Mouse (Mus musculus): ENCODE results near the gene Ppp4r1. TPM values are rescaled to one million over a fixed set of nuclear protein-coding genes. Genes with fewer than 3 reads are reported as not detected.
A peak's percentile ranks its signal among the peaks of the same experiment; 100 is the strongest.

Gene Ppp4r1
- polyA plus RNA-seq, 1 experiment from 2014 or later = 9.4 TPM

GRCm38 (mm10) chr17:65850487-65850886, 68.1 kb downstream of the Ppp4r1 start:
- Histone ChIP-seq H3K4me2 (ENCODE audit: low read depth, low read length) (no peak overlapping the region), H3K4me3 (ENCODE audit: low read depth, low read length) (no peak overlapping the region), H3K27me3 (ENCODE audit: control insufficient read depth, insufficient read depth, low read depth, low read length) (no peaks in the 10 kb centered on the region), H3K9me3 (replicated peaks; ENCODE audit: control insufficient read depth, low read length) (no peaks in the 10 kb centered on the region), H3K36me3 (ENCODE audit: control insufficient read depth, insufficient read depth) (peaks cover 29% of the 10 kb centered on the region), H3K27ac (ENCODE audit: low read length) (no peak overlapping the region), H3K9ac (ENCODE audit: low read depth, low read length) (no peak overlapping the region), H3K4me1 (ENCODE audit: control insufficient read depth, low read depth, low read length) (no peaks in the 10 kb centered on the region)
- 90% methylated on average over 17 of the region's 17 CpGs for WGBS (ENCODE audit: insufficient replicate concordance)
- no peak for ATAC-seq (ENCODE audit: low read depth)

GRCm38 (mm10) chr17:65851749-65852148, 69.4 kb downstream of the Ppp4r1 start:
- Histone ChIP-seq H3K27me3 (ENCODE audit: control insufficient read depth, insufficient read depth, low read depth, low read length) (no peaks in the 10 kb centered on the region), H3K27ac (ENCODE audit: low read length) (no peak overlapping the region), H3K36me3 (ENCODE audit: control insufficient read depth, insufficient read depth) (peaks cover 42% of the 10 kb centered on the region), H3K4me2 (ENCODE audit: low read depth, low read length) (no peak overlapping the region), H3K4me3 (ENCODE audit: low read depth, low read length) (no peak overlapping the region), H3K9me3 (replicated peaks; ENCODE audit: control insufficient read depth, low read length) (no peaks in the 10 kb centered on the region), H3K4me1 (ENCODE audit: control insufficient read depth, low read depth, low read length) (no peaks in the 10 kb centered on the region), H3K9ac (ENCODE audit: low read depth, low read length) (no peak overlapping the region)
- no peak for ATAC-seq (ENCODE audit: low read depth)
- 82% methylated on average over 6 of the region's 6 CpGs for WGBS (ENCODE audit: insufficient replicate concordance)

- Histone ChIP-seq H3K9me3 (replicated peaks; ENCODE audit: control insufficient read depth, low read length) (no peaks in the 10 kb centered on the region), H3K4me2 (ENCODE audit: low read depth, low read length) (no peak overlapping the region), H3K9ac (ENCODE audit: low read depth, low read length) (no peak overlapping the region), H3K27me3 (ENCODE audit: control insufficient read depth, insufficient read depth, low read depth, low read length) (no peaks in the 10 kb centered on the region), H3K27ac (ENCODE audit: low read length) (peak overlapping the region; percentile 48), H3K4me3 (ENCODE audit: low read depth, low read length) (no peak overlapping the region), H3K36me3 (ENCODE audit: control insufficient read depth, insufficient read depth) (peaks cover 45% of the 10 kb centered on the region), H3K4me1 (ENCODE audit: control insufficient read depth, low read depth, low read length) (no peaks in the 10 kb centered on the region)
- 74% methylated on average over 6 of the region's 6 CpGs for WGBS (ENCODE audit: insufficient replicate concordance)
- no peak for ATAC-seq (ENCODE audit: low read depth)
Observed at GRCm38 (mm10) chr17:65853326-65853725, 71.0 kb downstream of the Ppp4r1 start.

- no peak for ATAC-seq (ENCODE audit: low read depth)
- 73% methylated on average over 4 of the region's 4 CpGs for WGBS (ENCODE audit: insufficient replicate concordance)
- H3K4me3 ChIP-seq (ENCODE audit: low read depth, low read length) = no peak overlapping the region
- no peak overlapping the region for H3K4me2 ChIP-seq (ENCODE audit: low read depth, low read length)
- peak overlapping the region; percentile 39; the same call in 1 of the 2 replicates for H3K27ac ChIP-seq (ENCODE audit: low read length)
- H3K9ac ChIP-seq (ENCODE audit: low read depth, low read length) = no peak overlapping the region
- H3K4me1 ChIP-seq (ENCODE audit: control insufficient read depth, low read depth, low read length) = no peaks in the 10 kb centered on the region
- no peaks in the 10 kb centered on the region for H3K27me3 ChIP-seq (ENCODE audit: control insufficient read depth, insufficient read depth, low read depth, low read length)
- H3K36me3 ChIP-seq (ENCODE audit: control insufficient read depth, insufficient read depth) = peaks cover 43% of the 10 kb centered on the region
- no peaks in the 10 kb centered on the region for H3K9me3 ChIP-seq (replicated peaks; ENCODE audit: control insufficient read depth, low read length)
Observed at GRCm38 (mm10) chr17:65854006-65854405, 71.6 kb downstream of the Ppp4r1 start.

- ATAC-seq (ENCODE audit: low read depth) = peak; percentile 53
- WGBS (ENCODE audit: insufficient replicate concordance) = 17% methylated on average over 4 of the region's 4 CpGs
- H3K9ac ChIP-seq (ENCODE audit: low read depth, low read length) = no peak overlapping the region
- H3K4me3 ChIP-seq (ENCODE audit: low read depth, low read length) = no peak overlapping the region
- no peaks in the 10 kb centered on the region for H3K9me3 ChIP-seq (replicated peaks; ENCODE audit: control insufficient read depth, low read length)
- no peak overlapping the region for H3K27ac ChIP-seq (ENCODE audit: low read length)
- peaks cover 22% of the 10 kb centered on the region for H3K36me3 ChIP-seq (ENCODE audit: control insufficient read depth, insufficient read depth)
- H3K4me2 ChIP-seq (ENCODE audit: low read depth, low read length) = no peak overlapping the region
- no peaks in the 10 kb centered on the region for H3K4me1 ChIP-seq (ENCODE audit: control insufficient read depth, low read depth, low read length)
- H3K27me3 ChIP-seq (ENCODE audit: control insufficient read depth, insufficient read depth, low read depth, low read length) = no peaks in the 10 kb centered on the region
Observed at GRCm38 (mm10) chr17:65857617-65858016, 75.2 kb downstream of the Ppp4r1 start.

- H3K4me1 ChIP-seq (ENCODE audit: control insufficient read depth, low read depth, low read length) = no peaks in the 10 kb centered on the region; the same call in 1 of the 2 replicates
- no peak overlapping the region for H3K9ac ChIP-seq (ENCODE audit: low read depth, low read length)
- ATAC-seq (ENCODE audit: low read depth) = no peak
- H3K9me3 ChIP-seq (replicated peaks; ENCODE audit: control insufficient read depth, low read length) = no peaks in the 10 kb centered on the region
- H3K4me2 ChIP-seq (ENCODE audit: low read depth, low read length) = no peak overlapping the region
- H3K27ac ChIP-seq (ENCODE audit: low read length) = no peak overlapping the region
- WGBS (ENCODE audit: insufficient replicate concordance) = 42% methylated on average over 4 of the region's 4 CpGs
- H3K4me3 ChIP-seq (ENCODE audit: low read depth, low read length) = no peak overlapping the region
- H3K27me3 ChIP-seq (ENCODE audit: control insufficient read depth, insufficient read depth, low read depth, low read length) = no peaks in the 10 kb centered on the region
- H3K36me3 ChIP-seq (ENCODE audit: control insufficient read depth, insufficient read depth) = peaks cover 13% of the 10 kb centered on the region
Observed at GRCm38 (mm10) chr17:65862579-65862978, 80.2 kb downstream of the Ppp4r1 start.

GRCm38 (mm10) chr17:65863830-65864229, 81.5 kb downstream of the Ppp4r1 start:
- H3K4me3 ChIP-seq (ENCODE audit: low read depth, low read length) = no peak overlapping the region

GRCm38 (mm10) chr17:65864742-65865141, 82.4 kb downstream of the Ppp4r1 start:
- H3K4me2 ChIP-seq (ENCODE audit: low read depth, low read length) = no peak overlapping the region
- no peaks in the 10 kb centered on the region for H3K9me3 ChIP-seq (replicated peaks; ENCODE audit: control insufficient read depth, low read length)
- H3K4me3 ChIP-seq (ENCODE audit: low read depth, low read length) = no peak overlapping the region
- H3K27ac ChIP-seq (ENCODE audit: low read length) = no peak overlapping the region
- 32% methylated on average over 4 of the region's 4 CpGs for WGBS (ENCODE audit: insufficient replicate concordance)
- peaks cover 2% of the 10 kb centered on the region for H3K4me1 ChIP-seq (ENCODE audit: control insufficient read depth, low read depth, low read length)
- H3K36me3 ChIP-seq (ENCODE audit: control insufficient read depth, insufficient read depth) = peaks cover 13% of the 10 kb centered on the region
- no peaks in the 10 kb centered on the region for H3K27me3 ChIP-seq (ENCODE audit: control insufficient read depth, insufficient read depth, low read depth, low read length)
- 0 out of 2 replicates have a peak, but pooled peaks have one; percentile 14 for ATAC-seq (ENCODE audit: low read depth)
- H3K9ac ChIP-seq (ENCODE audit: low read depth, low read length) = no peak overlapping the region

More at GRCm38 (mm10) chr17:65863830-65864229, 81.5 kb downstream of the Ppp4r1 start:
- Histone ChIP-seq H3K36me3 (ENCODE audit: control insufficient read depth, insufficient read depth) (peaks cover 13% of the 10 kb centered on the region), H3K27ac (ENCODE audit: low read length) (no peak overlapping the region), H3K4me1 (ENCODE audit: control insufficient read depth, low read depth, low read length) (no peaks in the 10 kb centered on the region; the same call in 1 of the 2 replicates), H3K9ac (ENCODE audit: low read depth, low read length) (no peak overlapping the region), H3K9me3 (replicated peaks; ENCODE audit: control insufficient read depth, low read length) (no peaks in the 10 kb centered on the region), H3K4me2 (ENCODE audit: low read depth, low read length) (no peak overlapping the region), H3K27me3 (ENCODE audit: control insufficient read depth, insufficient read depth, low read depth, low read length) (no peaks in the 10 kb centered on the region)
- no peak for ATAC-seq (ENCODE audit: low read depth)
- 91% methylated on average over 12 of the region's 12 CpGs for WGBS (ENCODE audit: insufficient replicate concordance)

GRCm38 (mm10) chr17:65865265-65865664, 82.9 kb downstream of the Ppp4r1 start:
- no peaks in the 10 kb centered on the region for H3K9me3 ChIP-seq (replicated peaks; ENCODE audit: control insufficient read depth, low read length)
- no peak overlapping the region for H3K4me3 ChIP-seq (ENCODE audit: low read depth, low read length)
- peaks cover 2% of the 10 kb centered on the region for H3K4me1 ChIP-seq (ENCODE audit: control insufficient read depth, low read depth, low read length)
- no peak for ATAC-seq (ENCODE audit: low read depth)
- peaks cover 13% of the 10 kb centered on the region for H3K36me3 ChIP-seq (ENCODE audit: control insufficient read depth, insufficient read depth)
- H3K27me3 ChIP-seq (ENCODE audit: control insufficient read depth, insufficient read depth, low read depth, low read length) = no peaks in the 10 kb centered on the region
- H3K27ac ChIP-seq (ENCODE audit: low read length) = no peak overlapping the region
- H3K4me2 ChIP-seq (ENCODE audit: low read depth, low read length) = no peak overlapping the region
- H3K9ac ChIP-seq (ENCODE audit: low read depth, low read length) = no peak overlapping the region
